Mouse (Mus musculus): ENCODE measurements around the gene Nrp1. TPM values are rescaled to one million over a fixed set of nuclear protein-coding genes. Genes with fewer than 3 reads are reported as not detected.

Nrp1 gene
- polyA plus RNA-seq, 1 experiment = 1.1 TPM

DNA sequence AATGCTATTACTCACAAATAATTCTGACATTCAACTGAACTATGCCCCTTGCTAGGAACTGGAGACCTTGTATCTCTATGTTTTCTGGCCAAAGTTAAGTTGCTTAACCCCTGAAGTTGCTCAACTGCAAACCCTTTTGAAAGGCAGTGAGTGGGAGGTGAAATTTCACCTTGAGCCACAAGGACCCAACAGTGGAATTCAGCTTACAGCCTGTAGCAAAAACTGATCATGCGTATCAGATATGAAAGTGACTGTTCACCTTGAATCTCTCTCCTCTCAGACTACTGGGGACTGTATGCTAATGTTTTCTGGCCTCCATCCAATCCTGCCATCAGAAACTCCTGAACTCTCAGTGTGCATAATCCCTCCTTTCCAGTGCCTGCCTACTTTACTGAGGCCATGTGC is 126.3 kb downstream of the Nrp1 start:
- peaks cover 4% of the 10 kb centered on the region; the same call in 1 of the 2 replicates for H3K4me1 ChIP-seq
- TF ChIP-seq FLI1 (IDR thresholded peaks at IDR 0.05; ENCODE audit: low read length) = no peak
- TF ChIP-seq GATA1 (IDR thresholded peaks at IDR 0.05; ENCODE audit: borderline replicate concordance, low read length) = no peak

DNA sequence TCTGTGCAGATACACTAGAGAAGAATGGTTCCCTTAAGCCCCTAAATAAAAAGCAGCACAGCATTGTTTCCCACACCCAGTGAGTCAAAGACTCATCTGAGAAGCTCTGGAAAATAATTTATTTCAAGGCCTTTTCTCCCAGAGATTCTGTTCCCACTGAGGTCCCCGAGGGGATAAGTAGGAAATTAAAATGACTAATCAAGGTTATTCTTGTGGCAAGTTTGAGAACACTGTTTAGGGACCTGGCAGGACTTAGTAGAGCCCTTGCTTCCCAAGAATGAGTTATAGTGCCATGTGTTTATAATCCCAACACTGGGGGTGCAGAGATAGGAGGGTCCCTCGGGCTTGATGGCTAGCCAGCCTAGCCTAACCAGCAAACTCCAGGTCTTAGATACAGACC is 127.6 kb downstream of the Nrp1 start:
- no peaks in the 10 kb centered on the region for H3K36me3 ChIP-seq (replicated peaks; ENCODE audit: low read length)
- H3K27me3 ChIP-seq (replicated peaks) = peaks cover 2% of the 10 kb centered on the region
- peaks cover under 1% of the 10 kb centered on the region; the same call in 1 of the 2 replicates for H3K4me1 ChIP-seq
- H3K9me3 ChIP-seq = no peaks in the 10 kb centered on the region
- no peak overlapping the region for H3K4me3 ChIP-seq (replicated peaks)
- no peak for TF ChIP-seq FLI1 (IDR thresholded peaks at IDR 0.05; ENCODE audit: low read length)
- no peak for TF ChIP-seq GATA1 (IDR thresholded peaks at IDR 0.05; ENCODE audit: borderline replicate concordance, low read length)

More for the DNA sequence above, 126.3 kb downstream of the Nrp1 start:
- no peak overlapping the region for H3K4me3 ChIP-seq (replicated peaks)
- no peaks in the 10 kb centered on the region for H3K9me3 ChIP-seq
- H3K27me3 ChIP-seq (replicated peaks) = peaks cover 3% of the 10 kb centered on the region
- H3K36me3 ChIP-seq (replicated peaks; ENCODE audit: low read length) = no peaks in the 10 kb centered on the region

DNA sequence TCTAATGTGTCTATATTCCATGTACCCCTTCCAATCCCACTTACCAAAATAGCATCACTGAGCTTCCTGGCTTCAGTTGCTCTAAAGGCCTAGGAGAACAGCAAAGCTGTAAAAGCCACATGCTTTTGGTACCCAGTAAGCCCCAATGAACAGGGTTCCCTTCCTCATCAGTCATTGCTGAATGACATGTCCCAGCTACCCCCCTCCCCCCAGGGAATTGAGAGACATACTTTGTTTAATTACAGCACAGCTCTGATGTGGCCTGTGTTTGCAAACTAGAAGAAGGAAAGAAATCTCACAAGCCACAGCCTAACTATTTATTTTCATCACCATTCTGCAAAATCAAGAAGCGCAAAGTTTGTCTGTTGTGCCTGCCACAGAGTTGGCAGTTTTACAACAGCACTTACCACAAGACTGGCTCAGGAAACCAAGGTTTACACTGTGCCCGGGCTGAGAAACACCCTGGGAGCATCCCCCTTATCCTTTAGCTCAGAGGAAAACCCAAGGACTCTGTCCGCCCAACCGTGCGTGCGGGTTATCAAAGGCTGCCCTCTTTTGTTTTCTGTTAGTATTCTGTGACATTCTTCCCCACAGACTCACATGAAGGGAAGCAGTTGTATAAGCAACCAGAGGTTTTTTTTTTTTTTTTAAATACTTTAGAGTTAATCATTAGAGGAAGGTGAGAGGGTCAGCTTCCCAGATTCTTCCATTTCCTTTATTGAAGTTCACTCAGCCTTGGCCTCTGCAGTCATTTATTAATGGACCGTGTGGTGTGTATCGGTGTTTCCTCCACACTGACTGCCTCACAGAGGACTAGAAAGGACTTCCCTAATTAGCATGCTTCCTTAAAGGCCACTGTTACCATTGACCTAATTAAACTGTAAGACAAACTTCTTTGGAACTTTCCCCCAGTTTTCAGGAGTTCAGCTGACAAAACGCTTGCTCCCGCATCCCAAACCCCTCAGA is 129.8 kb downstream of the Nrp1 start:
- no peak overlapping the region for H3K4me3 ChIP-seq (replicated peaks)
- no peaks in the 10 kb centered on the region for H3K9me3 ChIP-seq
- H3K4me1 ChIP-seq = no peaks in the 10 kb centered on the region
- no peaks in the 10 kb centered on the region for H3K36me3 ChIP-seq (replicated peaks; ENCODE audit: low read length)
- TF ChIP-seq FLI1 (IDR thresholded peaks at IDR 0.05; ENCODE audit: low read length) = no peak
- no peak for TF ChIP-seq GATA1 (IDR thresholded peaks at IDR 0.05; ENCODE audit: borderline replicate concordance, low read length)
- peaks cover 2% of the 10 kb centered on the region for H3K27me3 ChIP-seq (replicated peaks)

DNA sequence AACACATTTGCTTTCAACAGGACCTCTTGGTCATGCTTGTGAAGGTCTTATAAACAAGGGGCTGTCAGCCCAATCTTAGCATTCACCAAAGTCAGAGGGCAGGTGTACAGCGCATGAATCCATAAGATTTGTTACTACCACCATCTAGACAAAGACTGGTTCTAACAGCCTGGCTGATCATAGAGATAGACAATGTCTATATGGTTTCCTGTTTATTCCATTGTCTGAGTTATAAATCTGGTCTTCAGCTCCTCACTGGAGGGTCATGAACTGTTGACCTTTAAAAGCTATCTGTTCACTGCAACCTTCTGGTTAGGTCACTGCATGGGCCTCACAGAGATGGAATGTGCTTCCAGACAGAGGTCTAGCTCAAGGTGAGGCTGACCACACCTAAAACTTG is 130.9 kb downstream of the Nrp1 start:
- TF ChIP-seq GATA1 (IDR thresholded peaks at IDR 0.05; ENCODE audit: borderline replicate concordance, low read length) = no peak
- no peak for TF ChIP-seq FLI1 (IDR thresholded peaks at IDR 0.05; ENCODE audit: low read length)
- Histone ChIP-seq H3K4me3 (replicated peaks) (no peak overlapping the region), H3K27me3 (replicated peaks) (peaks cover 7% of the 10 kb centered on the region), H3K4me1 (no peaks in the 10 kb centered on the region), H3K36me3 (replicated peaks; ENCODE audit: low read length) (no peaks in the 10 kb centered on the region), H3K9me3 (no peaks in the 10 kb centered on the region)

DNA sequence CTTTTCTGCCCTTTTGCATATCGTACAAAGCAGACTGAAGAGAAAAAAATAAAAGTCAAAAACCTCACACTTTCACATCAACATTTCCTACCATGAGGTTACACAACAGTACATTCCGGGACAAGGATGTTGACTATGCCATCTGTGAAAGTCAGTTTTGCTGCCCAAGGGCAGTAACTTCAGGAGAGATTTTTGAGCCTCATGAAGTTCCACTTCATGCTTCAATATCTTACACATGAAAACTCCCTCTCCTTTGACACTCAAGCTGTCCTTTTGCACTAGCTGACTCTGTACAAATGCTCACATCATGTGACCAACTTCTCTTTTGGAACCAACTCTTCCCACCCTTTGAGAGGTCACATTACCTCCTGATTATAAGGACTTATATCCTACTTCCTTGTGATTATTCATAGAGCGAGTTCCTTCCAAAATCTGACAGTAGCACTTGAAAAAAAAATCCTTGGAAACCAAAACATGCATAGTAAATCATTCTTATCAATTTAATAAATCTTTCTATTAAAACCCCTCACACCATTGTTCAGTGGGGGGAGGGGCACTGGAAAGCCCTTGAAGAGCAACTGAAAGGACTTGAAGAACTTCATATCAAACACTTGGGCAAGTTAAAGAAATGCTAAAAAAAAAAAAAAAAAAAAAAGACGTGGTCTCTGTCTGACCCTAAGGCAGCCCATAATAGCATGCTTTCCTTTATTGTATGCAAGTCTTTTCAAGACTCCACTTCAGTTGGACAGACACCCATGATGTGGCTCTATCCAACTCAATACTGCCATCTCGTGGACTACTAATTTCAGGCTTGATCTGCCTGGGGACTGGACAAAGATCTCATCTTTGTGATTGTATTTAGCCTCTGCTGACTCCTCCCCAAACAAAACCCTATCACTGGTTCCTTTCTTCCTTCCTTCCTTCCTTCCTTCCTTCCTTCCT is 133.0 kb downstream of the Nrp1 start:
- H3K4me3 ChIP-seq (replicated peaks) = no peak overlapping the region
- H3K9me3 ChIP-seq = no peaks in the 10 kb centered on the region
- TF ChIP-seq FLI1 (IDR thresholded peaks at IDR 0.05; ENCODE audit: low read length) (no peak), GATA1 (IDR thresholded peaks at IDR 0.05; ENCODE audit: borderline replicate concordance, low read length) (no peak)
- no peaks in the 10 kb centered on the region for H3K36me3 ChIP-seq (replicated peaks; ENCODE audit: low read length)
- no peaks in the 10 kb centered on the region for H3K4me1 ChIP-seq
- peaks cover 7% of the 10 kb centered on the region for H3K27me3 ChIP-seq (replicated peaks)

DNA sequence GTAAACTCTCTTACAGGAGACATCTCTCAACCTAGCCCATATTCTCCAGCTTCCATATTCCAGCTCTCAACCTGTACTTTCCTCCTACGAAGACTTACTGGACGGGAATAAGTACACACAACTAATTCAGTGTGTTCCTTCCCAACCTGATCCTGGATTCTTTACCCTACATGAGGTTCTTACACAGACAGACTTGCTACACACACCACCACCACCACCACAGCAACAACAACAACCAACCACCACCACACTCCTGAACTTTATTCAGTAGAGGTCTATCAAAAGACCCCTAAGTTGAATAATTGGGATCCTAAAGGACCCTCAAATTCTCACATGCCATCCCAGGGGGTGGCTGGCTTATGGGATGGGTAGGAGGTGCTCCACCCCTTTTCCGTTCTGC is 135.4 kb downstream of the Nrp1 start:
- Histone ChIP-seq H3K36me3 (replicated peaks; ENCODE audit: low read length) (no peaks in the 10 kb centered on the region), H3K4me1 (no peaks in the 10 kb centered on the region), H3K27me3 (replicated peaks) (peaks cover 7% of the 10 kb centered on the region), H3K4me3 (replicated peaks) (no peak overlapping the region), H3K9me3 (no peaks in the 10 kb centered on the region)
- TF ChIP-seq FLI1 (IDR thresholded peaks at IDR 0.05; ENCODE audit: low read length) (no peak), GATA1 (IDR thresholded peaks at IDR 0.05; ENCODE audit: borderline replicate concordance, low read length) (no peak)

DNA sequence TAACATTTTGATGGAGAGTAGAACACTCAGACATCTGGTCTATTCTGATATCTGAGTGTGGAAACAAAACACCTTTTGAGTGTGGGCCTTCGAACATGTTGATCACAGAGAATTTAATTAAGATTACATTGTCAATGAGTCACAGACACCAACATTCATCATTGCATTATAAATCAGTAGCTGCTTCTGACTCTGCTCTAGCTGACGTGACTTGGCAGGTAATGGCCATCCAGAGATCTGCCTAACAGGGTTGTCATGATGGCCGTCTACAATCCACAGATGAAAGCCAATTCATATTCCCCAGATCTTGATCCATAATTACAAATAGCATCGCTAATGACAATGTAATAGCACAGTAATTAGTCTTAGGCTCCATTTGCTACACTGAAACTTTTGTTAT is 140.4 kb downstream of the Nrp1 start:
- no peaks in the 10 kb centered on the region for H3K36me3 ChIP-seq (replicated peaks; ENCODE audit: low read length)
- no peaks in the 10 kb centered on the region for H3K4me1 ChIP-seq
- H3K4me3 ChIP-seq (replicated peaks) = no peak overlapping the region
- H3K9me3 ChIP-seq = no peaks in the 10 kb centered on the region
- no peak for TF ChIP-seq FLI1 (IDR thresholded peaks at IDR 0.05; ENCODE audit: low read length)
- TF ChIP-seq GATA1 (IDR thresholded peaks at IDR 0.05; ENCODE audit: borderline replicate concordance, low read length) = no peak
- no peaks in the 10 kb centered on the region for H3K27me3 ChIP-seq (replicated peaks)

DNA sequence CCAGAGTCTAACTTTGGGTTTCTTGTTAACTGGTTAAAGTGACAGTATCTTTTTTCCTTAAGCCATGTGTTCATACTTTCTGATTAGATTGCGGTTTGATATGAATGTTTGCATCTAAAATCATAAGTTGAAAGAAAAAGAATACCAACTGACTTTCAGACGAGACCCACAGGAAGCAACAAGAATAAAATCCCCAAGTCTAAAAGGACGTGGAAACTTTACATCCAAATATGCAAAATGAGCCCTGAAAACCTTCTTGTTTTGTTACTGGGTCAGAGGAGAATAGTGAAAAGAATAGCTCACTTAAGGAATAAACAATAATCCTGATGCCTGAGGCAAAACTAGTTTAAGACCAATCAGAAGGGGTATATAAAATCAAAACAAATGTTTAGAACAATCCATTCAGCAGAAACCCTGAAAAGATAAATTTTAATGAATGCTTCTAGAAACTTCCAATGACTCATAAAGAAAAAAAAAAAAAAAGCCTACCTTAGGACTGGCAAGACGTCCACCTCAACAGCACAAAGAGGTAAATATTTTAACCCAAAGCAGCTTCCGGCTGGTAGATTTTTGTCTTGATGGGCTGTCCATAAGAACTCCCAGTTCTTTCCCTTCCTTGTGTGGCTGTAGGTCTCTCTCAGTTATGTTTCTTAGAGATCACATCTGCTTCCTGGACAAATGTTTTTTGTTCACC is 145.9 kb downstream of the Nrp1 start:
- no peak for TF ChIP-seq GATA1 (IDR thresholded peaks at IDR 0.05; ENCODE audit: borderline replicate concordance, low read length)
- no peak for TF ChIP-seq FLI1 (IDR thresholded peaks at IDR 0.05; ENCODE audit: low read length)
- H3K4me1 ChIP-seq = peaks cover 4% of the 10 kb centered on the region; the same call in 1 of the 2 replicates
- no peaks in the 10 kb centered on the region for H3K9me3 ChIP-seq
- H3K27me3 ChIP-seq (replicated peaks) = no peaks in the 10 kb centered on the region
- no peak overlapping the region for H3K4me3 ChIP-seq (replicated peaks)
- no peaks in the 10 kb centered on the region for H3K36me3 ChIP-seq (replicated peaks; ENCODE audit: low read length)

DNA sequence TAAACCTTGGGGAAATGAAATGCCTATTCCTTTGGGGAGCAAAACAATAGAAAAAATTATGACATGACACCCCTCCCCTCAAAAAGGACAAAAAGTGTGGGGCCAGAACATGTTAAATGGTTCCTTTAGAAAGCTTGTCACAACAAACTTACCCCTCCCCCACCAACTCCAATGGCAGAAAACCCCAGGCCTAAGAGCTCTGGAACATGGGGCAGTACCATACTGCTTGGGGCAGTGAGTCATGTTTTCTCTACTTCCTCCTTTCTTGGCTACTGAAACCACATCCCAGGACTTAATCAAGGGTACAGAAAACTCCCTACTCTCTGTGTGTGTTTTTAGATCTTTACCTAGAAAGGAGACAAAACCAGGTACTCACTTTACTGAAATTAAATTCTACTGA is 147.5 kb downstream of the Nrp1 start:
- Histone ChIP-seq H3K27me3 (replicated peaks) (no peaks in the 10 kb centered on the region), H3K9me3 (no peaks in the 10 kb centered on the region), H3K36me3 (replicated peaks; ENCODE audit: low read length) (no peaks in the 10 kb centered on the region), H3K4me1 (peaks cover 4% of the 10 kb centered on the region; the same call in 1 of the 2 replicates), H3K4me3 (replicated peaks) (no peak overlapping the region)
- no peak for TF ChIP-seq GATA1 (IDR thresholded peaks at IDR 0.05; ENCODE audit: borderline replicate concordance, low read length)
- TF ChIP-seq FLI1 (IDR thresholded peaks at IDR 0.05; ENCODE audit: low read length) = no peak

All from megakaryocyte, embryonic 14.5 days (primary cell).